Mouse (Mus musculus): ENCODE data around the gene Usp33. TPM values are rescaled to one million over a fixed set of nuclear protein-coding genes. Genes with fewer than 3 reads are reported as not detected.

Usp33 gene
- total RNA-seq, 1 experiment from 2014 or later, result 121 TPM

- DNase-seq, result peak; percentile 74
These were observed 6.3 kb upstream of the Usp33 start, which contains the start of gene Miga1 for GRCm38 (mm10) chr3:152339862-152340557. TSS of gene Miga1 (minus strand) at chr3:152340407.

GRCm38 (mm10) chr3:152342961-152343517 lies 3.2 kb upstream of the Usp33 start:
- DNase-seq, result no peak

GRCm38 (mm10) chr3:152346633-152347141 lies 409 bp downstream of the Usp33 start:
- peak; percentile 56 for DNase-seq

GRCm38 (mm10) chr3:152347227-152347626 lies 949 bp downstream of the Usp33 start:
- no peak for DNase-seq

GRCm38 (mm10) chr3:152348011-152348830 lies 1.9 kb downstream of the Usp33 start:
- no peak for DNase-seq

GRCm38 (mm10) chr3:152350431-152350830 lies 4.2 kb downstream of the Usp33 start:
- DNase-seq, result no peak

GRCm38 (mm10) chr3:152350966-152351365 lies 4.7 kb downstream of the Usp33 start:
- DNase-seq, result no peak

- DNase-seq, result no peak
These were observed 6.0 kb downstream of the Usp33 start for GRCm38 (mm10) chr3:152352289-152352688.

GRCm38 (mm10) chr3:152353434-152354177 lies 7.3 kb downstream of the Usp33 start:
- DNase-seq, result no peak

- peak; percentile 30 for DNase-seq
These were observed 9.1 kb downstream of the Usp33 start for GRCm38 (mm10) chr3:152355361-152355760.

GRCm38 (mm10) chr3:152356751-152357150 lies 10.5 kb downstream of the Usp33 start:
- no peak for DNase-seq

- no peak for DNase-seq
These were observed 12.9 kb downstream of the Usp33 start for GRCm38 (mm10) chr3:152359151-152359550.

GRCm38 (mm10) chr3:152364181-152364580 lies 17.9 kb downstream of the Usp33 start:
- DNase-seq, result no peak

GRCm38 (mm10) chr3:152376063-152376462 lies 29.8 kb downstream of the Usp33 start:
- no peak for DNase-seq

- no peak for DNase-seq
These were observed 37.8 kb downstream of the Usp33 start for GRCm38 (mm10) chr3:152384106-152384505.

GRCm38 (mm10) chr3:152395350-152396277 lies 49.3 kb downstream of the Usp33 start, which contains the start of gene Zzz3:
TSS of gene Zzz3 (plus strand) at chr3:152395473.
- peak; percentile 93 for DNase-seq

- DNase-seq, result peak; percentile 98
These were observed 50.2 kb downstream of the Usp33 start for GRCm38 (mm10) chr3:152396278-152396987.

- no peak for DNase-seq
These were observed 50.7 kb downstream of the Usp33 start for GRCm38 (mm10) chr3:152396988-152397314.

GRCm38 (mm10) chr3:152397335-152397940 lies 51.2 kb downstream of the Usp33 start:
- DNase-seq, result no peak

- DNase-seq, result no peak
These were observed 54.2 kb downstream of the Usp33 start for GRCm38 (mm10) chr3:152400441-152400840.
